Mouse (Mus musculus) heart, embryonic 10.5 days (tissue): ENCODE data around the gene Slc16a10. TPM values are rescaled to one million over a fixed set of nuclear protein-coding genes. Genes with fewer than 3 reads are reported as not detected.

ENCODE experiments used
- DNase-seq: peaks from one replicate; pipeline ENCODE4 v3.0.0-alpha.2; 2017; ENCODE audit warnings: low spot score
- H3K27ac ChIP-seq: fragments of 300-500 bp; sonication (generic); 2 replicates; pipeline ENCODE4 v1.5.1; 2016; ENCODE audit warnings: mild to moderate bottlenecking
- H3K27me3 ChIP-seq: fragments of 300-500 bp; sonication (generic); 2 replicates; pipeline ENCODE4 v1.6.1; 2016; ENCODE audit warnings: mild to moderate bottlenecking; ENCODE audit not compliant: poor library complexity, insufficient read depth, severe bottlenecking
- H3K36me3 ChIP-seq: fragments of 300-500 bp; sonication (generic); 2 replicates; pipeline ENCODE4 v1.6.1; 2016; ENCODE audit warnings: mild to moderate bottlenecking, moderate library complexity
- H3K4me1 ChIP-seq: fragments of 300-500 bp; sonication (generic); 2 replicates; pipeline ENCODE4 v1.6.1; 2016; ENCODE audit warnings: mild to moderate bottlenecking
- H3K4me3 ChIP-seq: fragments of 300-500 bp; sonication (generic); 2 replicates; pipeline ENCODE4 v1.5.1; 2016; ENCODE audit warnings: mild to moderate bottlenecking, moderate library complexity
- H3K9me3 ChIP-seq: fragments of 300-500 bp; sonication (generic); 2 replicates; pipeline ENCODE4 v1.6.1; 2016; ENCODE audit warnings: mild to moderate bottlenecking, moderate library complexity
- WGBS: fragments of 180-500 bp; shearing (Covaris S2); methylation state at CpG from one replicate; pipeline ENCODE4 v1.1.7; 2016; 5-methylcytosine and 5-hydroxymethylcytosine counted together
- polyA plus RNA-seq: library from polyadenylated mRNA; unstranded; fragments of >200 nt; fragmentation: Nextera tagmentation; extraction: Ambion mirVana; gene quantifications from 2 replicates; pipeline ENCODE4 v1.2.1, GENCODE M21; 2016

The Slc16a10 gene
- polyA plus RNA-seq, 1 experiment from 2014 or later = 15.2 TPM

GRCm38 (mm10) chr10:40053896-40054295 lies 88.2 kb downstream of the Slc16a10 start:
- Histone ChIP-seq H3K4me3 (no peak overlapping the region), H3K36me3 (peaks cover 16% of the 10 kb centered on the region; the same call in 1 of the 2 replicates), H3K9me3 (no peaks in the 10 kb centered on the region), H3K27ac (no peak overlapping the region), H3K4me1 (no peaks in the 10 kb centered on the region), H3K27me3 (no peaks in the 10 kb centered on the region)
- no peak for DNase-seq
- 91% methylated on average over 4 of the region's 4 CpGs for WGBS

GRCm38 (mm10) chr10:40053257-40053895 lies 88.7 kb downstream of the Slc16a10 start:
- no peaks in the 10 kb centered on the region for H3K27me3 ChIP-seq
- H3K36me3 ChIP-seq = peaks cover 16% of the 10 kb centered on the region; the same call in 1 of the 2 replicates
- H3K27ac ChIP-seq = no peak overlapping the region
- H3K4me1 ChIP-seq = no peaks in the 10 kb centered on the region
- DNase-seq = no peak
- no peaks in the 10 kb centered on the region for H3K9me3 ChIP-seq
- WGBS = 67% methylated on average over 3 of the region's 3 CpGs
- no peak overlapping the region for H3K4me3 ChIP-seq

- Histone ChIP-seq H3K4me3 (no peak overlapping the region), H3K36me3 (peaks cover 16% of the 10 kb centered on the region; the same call in 1 of the 2 replicates), H3K27ac (no peak overlapping the region), H3K9me3 (no peaks in the 10 kb centered on the region), H3K27me3 (no peaks in the 10 kb centered on the region), H3K4me1 (no peaks in the 10 kb centered on the region)
- WGBS = 81% methylated on average over 3 of the region's 3 CpGs
- DNase-seq = no peak
These were observed 90.1 kb downstream of the Slc16a10 start for GRCm38 (mm10) chr10:40051997-40052396.

- Histone ChIP-seq H3K36me3 (peaks cover 16% of the 10 kb centered on the region; the same call in 1 of the 2 replicates), H3K4me3 (no peak overlapping the region), H3K27ac (no peak overlapping the region), H3K27me3 (no peaks in the 10 kb centered on the region), H3K9me3 (no peaks in the 10 kb centered on the region), H3K4me1 (no peaks in the 10 kb centered on the region)
- 85% methylated on average over 2 of the region's 2 CpGs for WGBS
- no peak for DNase-seq
These were observed 91.3 kb downstream of the Slc16a10 start for GRCm38 (mm10) chr10:40050763-40051162.

GRCm38 (mm10) chr10:40041339-40041738 lies 100.7 kb downstream of the Slc16a10 start:
- Histone ChIP-seq H3K4me1 (0 out of 2 replicates have a peak, but pooled peaks cover 3% of the 10 kb centered on the region), H3K36me3 (peaks cover 3% of the 10 kb centered on the region; the same call in 1 of the 2 replicates), H3K27me3 (no peaks in the 10 kb centered on the region), H3K4me3 (no peak overlapping the region), H3K9me3 (no peaks in the 10 kb centered on the region), H3K27ac (no peak overlapping the region)
- no peak for DNase-seq
- 23% methylated on average over 4 of the region's 4 CpGs for WGBS

- Histone ChIP-seq H3K27me3 (no peaks in the 10 kb centered on the region), H3K27ac (no peak overlapping the region), H3K4me1 (0 out of 2 replicates have a peak, but pooled peaks cover 3% of the 10 kb centered on the region), H3K36me3 (peaks cover 3% of the 10 kb centered on the region; the same call in 1 of the 2 replicates), H3K9me3 (no peaks in the 10 kb centered on the region), H3K4me3 (no peak overlapping the region)
- DNase-seq = peak; percentile 73
- WGBS = 73% methylated on average over 24 of the region's 24 CpGs
These were observed 105.1 kb downstream of the Slc16a10 start for GRCm38 (mm10) chr10:40036686-40037560.

GRCm38 (mm10) chr10:40034956-40035355 lies 107.1 kb downstream of the Slc16a10 start:
- Histone ChIP-seq H3K9me3 (no peaks in the 10 kb centered on the region), H3K36me3 (no peaks in the 10 kb centered on the region; the same call in 1 of the 2 replicates), H3K4me3 (no peak overlapping the region), H3K4me1 (no peaks in the 10 kb centered on the region), H3K27ac (no peak overlapping the region), H3K27me3 (no peaks in the 10 kb centered on the region)
- peak; percentile 24 for DNase-seq
- 98% methylated on average over 6 of the region's 6 CpGs for WGBS

GRCm38 (mm10) chr10:40032897-40033296 lies 109.2 kb downstream of the Slc16a10 start:
- no peaks in the 10 kb centered on the region for H3K9me3 ChIP-seq
- no peaks in the 10 kb centered on the region; the same call in 1 of the 2 replicates for H3K36me3 ChIP-seq
- no peaks in the 10 kb centered on the region for H3K4me1 ChIP-seq
- DNase-seq = no peak
- WGBS = 91% methylated on average over 2 of the region's 2 CpGs
- H3K27me3 ChIP-seq = no peaks in the 10 kb centered on the region
- no peak overlapping the region for H3K27ac ChIP-seq
- no peak overlapping the region for H3K4me3 ChIP-seq

- Histone ChIP-seq H3K27me3 (no peaks in the 10 kb centered on the region), H3K27ac (no peak overlapping the region), H3K9me3 (no peaks in the 10 kb centered on the region), H3K4me3 (no peak overlapping the region), H3K36me3 (no peaks in the 10 kb centered on the region; the same call in 1 of the 2 replicates), H3K4me1 (no peaks in the 10 kb centered on the region)
- 91% methylated on average over 6 of the region's 6 CpGs for WGBS
- DNase-seq = peak; percentile 52
These were observed 111.3 kb downstream of the Slc16a10 start for GRCm38 (mm10) chr10:40030716-40031115.

- H3K4me1 ChIP-seq = peaks cover 10% of the 10 kb centered on the region; the same call in 1 of the 2 replicates
- DNase-seq = no peak
- no peaks in the 10 kb centered on the region for H3K36me3 ChIP-seq
- H3K27ac ChIP-seq = no peak overlapping the region
- H3K9me3 ChIP-seq = no peaks in the 10 kb centered on the region
- H3K27me3 ChIP-seq = no peaks in the 10 kb centered on the region
- no peak overlapping the region for H3K4me3 ChIP-seq
- WGBS = 80% methylated on average over 2 of the region's 2 CpGs
These were observed 112.4 kb downstream of the Slc16a10 start for GRCm38 (mm10) chr10:40029610-40030009.

GRCm38 (mm10) chr10:40028091-40028490 lies 114.0 kb downstream of the Slc16a10 start:
- Histone ChIP-seq H3K4me1 (peaks cover 10% of the 10 kb centered on the region; the same call in 1 of the 2 replicates), H3K4me3 (no peak overlapping the region), H3K9me3 (no peaks in the 10 kb centered on the region), H3K27ac (no peak overlapping the region), H3K27me3 (0 out of 2 replicates have a peak, but pooled peaks cover 10% of the 10 kb centered on the region), H3K36me3 (no peaks in the 10 kb centered on the region)
- DNase-seq = peak; percentile 63
- WGBS = 77% methylated on average over 8 of the region's 8 CpGs

GRCm38 (mm10) chr10:40026546-40026945 lies 115.5 kb downstream of the Slc16a10 start:
- H3K4me1 ChIP-seq = peaks cover 10% of the 10 kb centered on the region; the same call in 1 of the 2 replicates
- H3K27me3 ChIP-seq = peaks cover 15% of the 10 kb centered on the region; the same call in 1 of the 2 replicates
- peak; percentile 61 for DNase-seq
- WGBS = 91% methylated on average over 5 of the region's 5 CpGs
- no peaks in the 10 kb centered on the region for H3K9me3 ChIP-seq
- no peak overlapping the region for H3K27ac ChIP-seq
- H3K4me3 ChIP-seq = no peak overlapping the region
- H3K36me3 ChIP-seq = no peaks in the 10 kb centered on the region

- WGBS = 72% methylated on average over 8 of the region's 8 CpGs
- Histone ChIP-seq H3K4me1 (peaks cover 10% of the 10 kb centered on the region; the same call in 1 of the 2 replicates), H3K27me3 (peaks cover 16% of the 10 kb centered on the region; the same call in 1 of the 2 replicates), H3K9me3 (no peaks in the 10 kb centered on the region), H3K4me3 (peak overlapping the region; percentile 78), H3K36me3 (no peaks in the 10 kb centered on the region), H3K27ac (peak overlapping the region; percentile 83; the same call in 1 of the 2 replicates)
- DNase-seq = no peak
These were observed 116.5 kb downstream of the Slc16a10 start for GRCm38 (mm10) chr10:40025560-40025959.
